Mouse (Mus musculus): Measurements from ENCODE around the gene Gm10230. TPM values are rescaled to one million over a fixed set of nuclear protein-coding genes. Genes with fewer than 3 reads are reported as not detected.
"Not testable (repeated sequence)": the region's sequence is repeated elsewhere in the genome, so short reads cannot be mapped to it uniquely, and the experiment has no call there.

The Gm10230 gene
- not detected in 2 replicates for total RNA-seq (2021)
- long read RNA-seq, result 0 reads

DNA sequence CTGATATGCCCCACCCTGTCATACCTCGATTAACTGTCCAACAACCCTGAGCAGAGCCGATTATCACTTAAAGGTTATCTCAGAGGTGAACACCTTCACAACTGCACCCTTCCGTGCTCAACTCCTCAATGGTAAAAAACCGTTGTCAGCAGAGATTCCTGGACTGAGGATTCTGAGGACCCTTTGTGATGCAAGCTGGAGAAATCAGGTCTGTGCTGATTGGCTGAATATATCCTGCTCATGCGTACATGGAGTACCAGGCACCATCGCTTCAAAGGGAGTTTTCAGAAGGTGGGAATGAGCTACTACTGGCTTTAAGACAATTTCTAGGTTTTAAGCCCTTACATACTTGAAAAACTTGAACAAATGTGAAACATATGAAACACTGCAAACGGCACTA lies at the start of gene Gm10230:
TSS of gene Gm10230 (minus strand) at position 101 of the 400 bp plus-strand sequence.
- not testable (repeated sequence) for DNase-seq

Small RNA genes lying within 50 kb of the gene (microRNA-seq; reads per million reads assigned to microRNA genes)
- 0 reads per million in 2 experiments for gene Gm44452
